7 mouse cellular contexts compared by ENCODE assay signal in the genomic region with DNA sequence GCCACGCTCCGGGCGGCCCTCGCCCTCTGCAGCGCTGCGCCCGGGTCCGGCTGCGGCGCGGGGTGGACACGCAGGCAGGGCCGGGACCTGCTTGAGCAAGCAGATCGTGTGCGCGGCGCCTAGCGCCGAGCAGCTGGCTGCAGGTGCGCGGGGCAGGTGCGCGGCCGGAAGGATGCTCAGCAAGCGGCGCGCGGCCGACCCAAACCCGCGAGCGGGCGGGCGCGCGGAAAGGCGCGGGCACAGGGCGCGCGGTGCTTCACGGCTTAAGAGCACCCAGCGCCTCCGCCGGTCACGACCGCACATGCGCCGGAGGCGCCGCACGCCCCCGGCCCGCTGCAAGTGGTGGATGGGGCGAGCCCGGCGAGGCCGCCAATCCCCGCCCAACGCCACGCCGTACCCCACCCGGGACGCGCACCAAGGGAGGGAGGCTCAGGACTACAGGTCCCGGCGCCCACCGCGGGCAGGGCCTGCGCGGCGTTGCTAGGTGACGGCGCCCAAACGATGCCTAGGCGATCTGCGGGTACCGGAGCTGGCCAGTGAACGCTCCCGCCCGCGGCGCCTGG. TPM values are rescaled to one million over a fixed set of nuclear protein-coding genes. Genes with fewer than 3 reads are reported as not detected.
A peak's percentile ranks its signal among the peaks of the same experiment; 100 is the strongest.
DNase-seq lines count a peak whose midpoint lies in the region; ATAC-seq and TF ChIP-seq lines count a peak whose summit lies in the region.

A gene (minus strand): TSS at position 296 of the 563 bp plus-strand sequence.
A gene (plus strand): TSS at position 447 of the 563 bp plus-strand sequence.

- ATAC-seq in limb, embryonic 12.5 days (ENCODE audit: insufficient number of reproducible peaks, insufficient read depth, low FRiP score, low TSS enrichment, low read depth) = peak; percentile 94
- ATAC-seq in midbrain, embryonic 15.5 days (replicated peaks) = peak; percentile 99

- WGBS in embryonic facial prominence, embryonic 10.5 days = under 1% methylated on average over 83 of the region's 83 CpGs
- under 1% methylated on average over 76 of the region's 83 CpGs for WGBS in heart, adult 2 months
- WGBS in limb, embryonic 12.5 days = under 1% methylated on average over 83 of the region's 83 CpGs
- under 1% methylated on average over 81 of the region's 83 CpGs for WGBS in midbrain, embryonic 15.5 days

- H3K4me1 ChIP-seq in embryonic facial prominence, embryonic 10.5 days = peaks cover 37% of the 10 kb centered on the region
- H3K4me1 ChIP-seq in heart, adult 2 months (ENCODE audit: control insufficient read depth, insufficient read depth, low read length) = peaks cover 3% of the 10 kb centered on the region; the same call in 1 of the 2 replicates
- H3K4me1 ChIP-seq in limb, embryonic 12.5 days (replicated peaks) = peaks cover 21% of the 10 kb centered on the region
- H3K4me1 ChIP-seq in midbrain, embryonic 15.5 days = peaks cover 17% of the 10 kb centered on the region

- no peaks in the 10 kb centered on the region for H3K36me3 ChIP-seq in embryonic facial prominence, embryonic 10.5 days (replicated peaks)
- H3K36me3 ChIP-seq in heart, adult 2 months (ENCODE audit: control insufficient read depth, insufficient read depth, low read length) = no peaks in the 10 kb centered on the region
- no peaks in the 10 kb centered on the region for H3K36me3 ChIP-seq in limb, embryonic 12.5 days
- H3K36me3 ChIP-seq in midbrain, embryonic 15.5 days (replicated peaks) = no peaks in the 10 kb centered on the region

- no peaks in the 10 kb centered on the region for H3K79me2 ChIP-seq in heart, adult 2 months (replicated peaks; ENCODE audit: control insufficient read depth, insufficient read depth, low read length)

- no peaks in the 10 kb centered on the region for H3K9me3 ChIP-seq in embryonic facial prominence, embryonic 10.5 days
- H3K9me3 ChIP-seq in limb, embryonic 12.5 days = no peaks in the 10 kb centered on the region
- no peaks in the 10 kb centered on the region for H3K9me3 ChIP-seq in midbrain, embryonic 15.5 days

- H3K27me3 ChIP-seq in embryonic facial prominence, embryonic 10.5 days (replicated peaks; ENCODE audit: low read depth, poor library complexity, severe bottlenecking) = peaks cover 80% of the 10 kb centered on the region
- H3K27me3 ChIP-seq in heart, adult 2 months (ENCODE audit: control insufficient read depth, insufficient read depth, low read length) = peaks cover 15% of the 10 kb centered on the region
- peaks cover 83% of the 10 kb centered on the region for H3K27me3 ChIP-seq in limb, embryonic 12.5 days
- peaks cover 22% of the 10 kb centered on the region for H3K27me3 ChIP-seq in midbrain, embryonic 15.5 days (replicated peaks)

- peak within 1 kb of the TSS; percentile 67 for H3K4me3 ChIP-seq in embryonic facial prominence, embryonic 10.5 days
- H3K4me3 ChIP-seq in heart, adult 2 months = peak within 1 kb of the TSS; percentile 49
- H3K4me3 ChIP-seq in limb, embryonic 12.5 days (replicated peaks) = peak within 1 kb of the TSS; percentile 74
- H3K4me3 ChIP-seq in midbrain, embryonic 15.5 days = peak within 1 kb of the TSS; percentile 65

- TF ChIP-seq CTCF in heart, adult 2 months (IDR thresholded peaks at IDR 0.05) = no peak

- intact Hi-C loops in heart, adult 2 months (cut with DNase I) = no loop called here

- peak; percentile 79 for DNase-seq in adrenal gland, postnatal 25 days
- peak; percentile 92 for DNase-seq in embryonic facial prominence, embryonic 10.5 days (ENCODE audit: low spot score)
- peak; percentile 76 to 78 for DNase-seq in heart, adult 2 months
- peak; percentile 22 to 24 for DNase-seq in kidney, adult 8-10 months
- peak; percentile 21 to 67 for DNase-seq in spleen, postnatal 4 days (ENCODE audit: low spot score in 2 of 2)

- peak within 1 kb of the TSS; percentile 95 for H3K4me2 ChIP-seq in limb, embryonic 12.5 days
- H3K4me2 ChIP-seq in midbrain, embryonic 15.5 days = peak within 1 kb of the TSS; percentile 85

- no peak for TF ChIP-seq EP300 in heart, adult 2 months (IDR thresholded peaks at IDR 0.05; ENCODE audit: insufficient read depth, low read depth, low read length)

- no peak for TF ChIP-seq POLR2A in heart, adult 2 months (IDR thresholded peaks at IDR 0.05; ENCODE audit: insufficient read depth, low read depth, low read length)

- peak within 1 kb of the TSS; percentile 33 for H3K9ac ChIP-seq in heart, adult 2 months (ENCODE audit: low read depth, low read length)
- peak within 1 kb of the TSS; percentile 51 for H3K9ac ChIP-seq in limb, embryonic 12.5 days (replicated peaks)
- peak within 1 kb of the TSS; percentile 65 for H3K9ac ChIP-seq in midbrain, embryonic 15.5 days

- peak within 1 kb of the TSS; percentile 1; the same call in 1 of the 2 replicates for H3K27ac ChIP-seq in embryonic facial prominence, embryonic 10.5 days (replicated peaks)
- H3K27ac ChIP-seq in heart, adult 2 months = no peak within 1 kb of the TSS
- H3K27ac ChIP-seq in limb, embryonic 12.5 days = no peak within 1 kb of the TSS
- H3K27ac ChIP-seq in midbrain, embryonic 15.5 days = peak within 1 kb of the TSS; percentile 65

RNA-seq across cellular contexts. Expression of the first gene that starts in this region (rescaled TPM):
- total RNA-seq in adrenal gland, postnatal 25 days (2021) = 0.70 TPM in 1 of 2 replicates, not detected in the other
- 0.93 and 1.3 TPM in 2 replicates for polyA plus RNA-seq in embryonic facial prominence, embryonic 10.5 days (2016; fragmentation: Nextera tagmentation; extraction: Ambion mirVana)
- total RNA-seq in heart, adult 2 months (2021) = under 1 TPM; 0.65 to 0.75 TPM
- 1.3 and 1.7 TPM in 2 replicates for polyA plus RNA-seq in heart, adult 2 months (2012; rRNA removed)
- 1.4 and 2.0 TPM in 2 replicates for polyA plus RNA-seq in limb, embryonic 12.5 days (2016; fragmentation: Nextera tagmentation; extraction: Ambion mirVana)
- 4.7 and 6.1 TPM in 2 replicates for polyA plus RNA-seq in midbrain, embryonic 15.5 days (2015; fragmentation: Nextera tagmentation; extraction: Ambion mirVana)

RNA-seq across cellular contexts. Expression of the second gene that starts in this region (rescaled TPM):
- total RNA-seq in adrenal gland, postnatal 25 days (2021) = not detected in 2 replicates
- polyA plus RNA-seq in embryonic facial prominence, embryonic 10.5 days (2016; fragmentation: Nextera tagmentation; extraction: Ambion mirVana) = 0.06 TPM in 1 of 2 replicates, not detected in the other
- total RNA-seq in heart, adult 2 months (2021) = not detected
- not detected in 2 replicates for polyA plus RNA-seq in heart, adult 2 months (2012; rRNA removed)
- not detected in 2 replicates for polyA plus RNA-seq in limb, embryonic 12.5 days (2016; fragmentation: Nextera tagmentation; extraction: Ambion mirVana)
- polyA plus RNA-seq in midbrain, embryonic 15.5 days (2015; fragmentation: Nextera tagmentation; extraction: Ambion mirVana) = 0.10 and 0.28 TPM in 2 replicates

Comparison
In these comparisons a context has a peak if more than half of its experiments do, and no peak if none do; other contexts are left out.
1. Peak in DNase-seq in adrenal gland, postnatal 25 days; RNA of the genes that start here not detected or under 1 TPM.
2. DNase-seq: peak in every context shown above with its lines; median percentile 92 in embryonic facial prominence, embryonic 10.5 days; 79 in adrenal gland, postnatal 25 days; 77 in heart, adult 2 months; 44 in spleen, postnatal 4 days; 23 in kidney, adult 8-10 months.
3. H3K27ac ChIP-seq: peak in embryonic facial prominence, embryonic 10.5 days (single experiment) and midbrain, embryonic 15.5 days (single experiment); none in heart, adult 2 months (single experiment) and limb, embryonic 12.5 days (single experiment).
4. Peak in every context shown above with its lines, with median percentiles within 50 percentile points of each other: H3K4me3 ChIP-seq and H3K9ac ChIP-seq.